In genomic region chr11:109320361-109320933, GRCm38 (mm10) we compare ENCODE assay signal across 8 mouse cellular contexts. TPM values are rescaled to one million over a fixed set of nuclear protein-coding genes. Genes with fewer than 3 reads are reported as not detected.
DNase-seq lines count a peak whose midpoint lies in the region; ATAC-seq lines count a peak whose summit lies in the region.

No protein-coding gene starts in this region.

- H3K27me3 ChIP-seq in liver, embryonic 11.5 days (replicated peaks; ENCODE audit: control insufficient read depth, insufficient read depth, low read length), result no peaks in the 10 kb centered on the region; the same call in 1 of the 2 replicates

- H3K36me3 ChIP-seq in liver, embryonic 11.5 days (ENCODE audit: control insufficient read depth, insufficient read depth, low read length), result no peaks in the 10 kb centered on the region

- H3K4me2 ChIP-seq in liver, embryonic 11.5 days, result no peak overlapping the region

- no peak overlapping the region for H3K9ac ChIP-seq in liver, embryonic 11.5 days (ENCODE audit: low read depth, low read length)

- no peak overlapping the region for H3K4me3 ChIP-seq in liver, embryonic 11.5 days (ENCODE audit: low read depth, low read length)

- WGBS in liver, embryonic 11.5 days, result 61% methylated on average over 8 of the region's 8 CpGs

- peak; percentile 27 for DNase-seq in adrenal gland, postnatal 14 days
- DNase-seq in adrenal gland, adult 18-20 months (ENCODE audit: low spot score in 2 of 2), result no peak
- peak; percentile 69 for DNase-seq in brain, embryonic 18.5 days (ENCODE audit: low read depth, low spot score)
- peak; percentile 27 to 59 for DNase-seq in frontal cortex, adult 2 months (ENCODE audit: extremely low spot score in 1 of 2, low spot score in 1 of 2)
- peak; percentile 72 to 80 for DNase-seq in left cerebral cortex, postnatal 10 days (ENCODE audit: extremely low spot score in 1 of 2, low spot score in 2 of 2)
- no peak for DNase-seq in urinary bladder, postnatal 14 days (ENCODE audit: low spot score)
- DNase-seq in liver, embryonic 11.5 days (ENCODE audit: low spot score), result no peak
- no peak for DNase-seq in urinary bladder, adult 18-20 months (ENCODE audit: low spot score in 2 of 2)

- H3K27ac ChIP-seq in liver, embryonic 11.5 days (ENCODE audit: low read depth, low read length), result no peak overlapping the region

- H3K9me3 ChIP-seq in liver, embryonic 11.5 days (ENCODE audit: control insufficient read depth, low read length), result no peaks in the 10 kb centered on the region

- H3K4me1 ChIP-seq in liver, embryonic 11.5 days (replicated peaks; ENCODE audit: control insufficient read depth, insufficient read depth, low read length), result no peaks in the 10 kb centered on the region

- intact Hi-C loops in left cerebral cortex, postnatal 10 days (cut with DNase I), result loop anchor here (10.0 kb wide), 1 partner anchor 534 kb away; no protein-coding TSS in a partner anchor

- no peak for ATAC-seq in liver, embryonic 11.5 days (replicated peaks; ENCODE audit: low FRiP score)

RNA-seq across cellular contexts. Expression of gene Rgs9, which starts 22.5 kb away (rescaled TPM):
- 4.5 and 7.4 TPM in 2 replicates for total RNA-seq in adrenal gland, postnatal 14 days (2021)
- 1 to 10 TPM; 4.6 to 5.1 TPM for total RNA-seq in adrenal gland, adult 18-20 months (2021)
- polyA plus RNA-seq in frontal cortex, adult 2 months (2012; rRNA removed), result 19.7 and 24.3 TPM in 2 replicates
- total RNA-seq in left cerebral cortex, postnatal 10 days (2021), result 10 to 100 TPM; 27.5 to 41.7 TPM
- polyA plus RNA-seq in liver, embryonic 11.5 days (2014; fragmentation: Nextera tagmentation; extraction: Ambion mirVana), result 0.18 and 0.25 TPM in 2 replicates

RNA-seq across cellular contexts. Expression of gene Gna13, which starts 42.2 kb away (rescaled TPM):
- total RNA-seq in adrenal gland, postnatal 14 days (2021), result 61.7 and 65.3 TPM in 2 replicates
- total RNA-seq in adrenal gland, adult 18-20 months (2021), result 10 to 100 TPM; 64.8 to 74.8 TPM
- polyA plus RNA-seq in frontal cortex, adult 2 months (2012; rRNA removed), result 31.8 and 33.0 TPM in 2 replicates
- 10 to 100 TPM; 46.3 TPM for total RNA-seq in left cerebral cortex, postnatal 10 days (2021)
- 24.9 and 25.3 TPM in 2 replicates for polyA plus RNA-seq in liver, embryonic 11.5 days (2014; fragmentation: Nextera tagmentation; extraction: Ambion mirVana)

Comparison
In these comparisons a context has a peak if more than half of its experiments do, and no peak if none do; other contexts are left out.
1. DNase-seq: peak in adrenal gland, postnatal 14 days (single experiment), brain, embryonic 18.5 days (single experiment), frontal cortex, adult 2 months (2 of 2) and left cerebral cortex, postnatal 10 days (2 of 2); none in adrenal gland, adult 18-20 months (0 of 2), urinary bladder, postnatal 14 days (single experiment), liver, embryonic 11.5 days (single experiment) and urinary bladder, adult 18-20 months (0 of 2).